Mouse (Mus musculus): ENCODE results near the gene Vamp1. TPM values are rescaled to one million over a fixed set of nuclear protein-coding genes. Genes with fewer than 3 reads are reported as not detected.

Gene Vamp1
- total RNA-seq, 2 experiments from 2014 or later, result 125 to 128 TPM

DNA sequence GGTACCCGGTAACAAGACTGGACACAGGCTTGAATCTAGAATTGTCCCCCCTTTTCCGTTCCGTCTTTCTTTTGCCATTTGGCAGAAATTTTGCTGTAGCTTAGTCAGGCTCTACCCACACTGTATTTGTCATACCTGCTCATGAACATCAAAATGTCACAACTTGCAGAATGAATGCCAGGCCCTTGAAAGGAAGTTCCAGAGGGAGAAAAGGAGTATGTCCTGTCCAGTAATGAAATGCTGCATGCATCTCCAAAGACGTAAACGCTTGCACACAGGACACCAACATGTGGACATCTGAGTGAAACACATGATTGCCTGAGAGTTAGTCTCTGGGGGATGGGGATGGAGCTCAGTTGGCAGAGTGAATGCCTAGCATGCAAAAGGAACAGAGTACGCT, 1.6 kb upstream of the Vamp1 start:
- H3K27ac ChIP-seq, result no peak overlapping the region
- intact Hi-C loops (cut with DNase I), result loop anchor here (2.0 kb wide), 1 partner anchor 21 kb away; no protein-coding TSS in a partner anchor
- TF ChIP-seq CTCF (IDR thresholded peaks at IDR 0.05), result no peak
- H3K4me3 ChIP-seq, result no peak overlapping the region
- peak in 1 of 2 experiments; percentile 10 for DNase-seq (ENCODE audit: extremely low spot score in 1 of 2, low spot score in 2 of 2)

DNA sequence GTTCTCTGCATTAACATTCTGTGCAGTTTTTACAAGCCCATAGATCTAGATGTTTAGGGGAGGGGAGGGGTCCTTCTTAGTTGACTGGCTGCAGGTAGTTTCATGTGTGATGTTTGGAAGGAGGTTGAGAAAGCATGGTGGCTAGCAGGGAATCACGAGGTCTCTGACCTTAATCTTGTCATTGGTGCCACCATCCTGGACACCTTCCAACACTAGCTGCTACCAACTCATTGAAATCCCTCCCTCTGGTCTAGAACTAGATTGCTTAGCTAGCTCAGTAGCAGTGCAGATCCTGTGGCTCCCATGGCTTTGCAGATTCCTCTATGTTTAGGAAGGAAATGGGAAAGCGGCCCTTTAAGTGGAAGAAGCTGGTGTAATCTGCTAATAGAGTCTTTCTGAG, 1.5 kb downstream of the Vamp1 start:
- no peak for TF ChIP-seq CTCF (IDR thresholded peaks at IDR 0.05)
- Histone ChIP-seq H3K27ac (no peak overlapping the region; the same call in 1 of the 2 replicates), H3K4me3 (peak overlapping the region; percentile 95)
- no peak for DNase-seq (ENCODE audit: extremely low spot score in 1 of 2, low spot score in 2 of 2)
- intact Hi-C loops (cut with DNase I), result loop anchor here (5.0 kb wide), 1 partner anchor 1425 kb away; no protein-coding TSS in a partner anchor

DNA sequence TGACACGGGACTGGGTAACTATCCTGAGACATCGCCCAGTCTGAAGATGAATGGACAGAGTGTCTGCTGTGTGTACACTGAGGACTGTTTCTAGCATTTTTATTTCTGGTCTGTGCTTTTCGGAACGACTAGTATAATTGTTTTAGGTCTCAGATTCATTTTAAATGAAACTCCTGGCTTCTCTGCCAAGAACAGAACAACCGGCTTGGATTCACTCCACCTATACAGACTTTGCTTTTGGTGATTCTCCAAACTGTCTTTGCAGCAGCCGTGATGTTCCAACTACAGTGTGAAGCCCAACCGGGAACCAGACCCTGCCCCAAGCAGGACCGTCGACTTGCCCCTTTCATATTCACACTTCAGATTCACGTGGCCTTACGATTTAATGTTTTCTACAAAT, 2.5 kb downstream of the Vamp1 start:
- Histone ChIP-seq H3K4me3 (peak overlapping the region; percentile 3; the same call in 1 of the 2 replicates), H3K27ac (no peak overlapping the region)
- intact Hi-C loops (cut with DNase I), result loop anchor here (5.0 kb wide), 1 partner anchor 1424 kb away; no protein-coding TSS in a partner anchor
- DNase-seq (ENCODE audit: extremely low spot score in 1 of 2, low spot score in 2 of 2), result no peak
- TF ChIP-seq CTCF (IDR thresholded peaks at IDR 0.05), result no peak

DNA sequence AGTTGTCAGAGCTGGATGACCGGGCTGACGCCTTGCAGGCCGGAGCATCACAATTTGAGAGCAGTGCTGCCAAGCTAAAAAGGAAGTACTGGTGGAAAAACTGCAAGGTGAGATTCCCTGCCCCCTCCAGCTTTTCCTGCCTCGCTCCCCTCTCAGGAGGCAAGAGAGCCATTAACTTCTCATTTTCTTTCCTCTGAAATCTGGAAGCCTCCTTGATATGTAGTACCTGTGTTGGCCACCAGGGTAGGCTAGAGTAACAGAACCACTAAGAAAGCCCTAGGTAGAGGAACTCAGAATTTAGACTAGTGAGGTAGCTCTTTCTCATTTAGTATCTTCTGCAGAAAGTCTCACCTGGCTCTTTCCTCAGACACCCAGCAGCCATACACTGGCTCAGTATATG, 3.6 kb downstream of the Vamp1 start:
- intact Hi-C loops (cut with DNase I), result loop anchor here (1.0 to 5.0 kb wide), 2 partner anchors 52 to 1423 kb away; no protein-coding TSS in a partner anchor
- TF ChIP-seq CTCF (IDR thresholded peaks at IDR 0.05), result peak; percentile 90
- DNase-seq (ENCODE audit: extremely low spot score in 1 of 2, low spot score in 2 of 2), result peak; percentile 60 to 64
- Histone ChIP-seq H3K4me3 (no peak overlapping the region), H3K27ac (no peak overlapping the region)

DNA sequence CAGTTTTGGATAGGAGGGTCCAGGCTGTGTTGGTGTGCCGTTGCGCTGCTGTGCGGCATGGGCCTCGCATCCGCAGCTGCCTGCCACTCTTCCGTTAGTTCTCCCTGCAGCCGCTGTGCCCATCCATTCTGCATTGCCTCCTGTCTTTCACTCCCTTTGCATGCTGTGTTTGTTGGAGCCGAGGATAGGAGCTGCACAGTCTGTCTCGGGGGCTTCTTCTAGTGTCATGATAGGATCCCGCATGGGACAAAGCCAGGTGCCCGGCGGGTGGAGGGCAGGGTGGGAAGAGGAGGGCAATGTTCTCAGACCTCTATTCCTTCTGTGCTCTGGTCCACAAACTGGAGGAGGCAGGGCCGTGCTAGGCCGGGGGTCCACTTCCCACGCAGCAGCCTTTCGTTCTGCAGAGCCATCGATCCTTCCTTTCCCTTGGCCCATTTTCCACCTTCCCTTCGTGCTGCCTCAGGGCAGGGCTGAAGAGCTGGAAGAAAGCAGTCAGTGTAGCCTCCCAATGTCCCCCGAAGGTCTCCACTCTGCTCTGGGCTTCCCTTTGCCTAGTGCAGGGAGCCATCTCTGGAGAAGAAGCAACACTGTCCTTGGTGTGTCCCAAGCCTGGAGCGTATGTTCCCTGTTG, 5.9 kb downstream of the Vamp1 start:
- H3K27ac ChIP-seq, result no peak overlapping the region
- DNase-seq (ENCODE audit: extremely low spot score in 1 of 2, low spot score in 2 of 2), result peak in 1 of 2 experiments; percentile 9
- no peak overlapping the region for H3K4me3 ChIP-seq
- intact Hi-C loops (cut with DNase I), result no loop called here
- TF ChIP-seq CTCF (IDR thresholded peaks at IDR 0.05), result no peak

DNA sequence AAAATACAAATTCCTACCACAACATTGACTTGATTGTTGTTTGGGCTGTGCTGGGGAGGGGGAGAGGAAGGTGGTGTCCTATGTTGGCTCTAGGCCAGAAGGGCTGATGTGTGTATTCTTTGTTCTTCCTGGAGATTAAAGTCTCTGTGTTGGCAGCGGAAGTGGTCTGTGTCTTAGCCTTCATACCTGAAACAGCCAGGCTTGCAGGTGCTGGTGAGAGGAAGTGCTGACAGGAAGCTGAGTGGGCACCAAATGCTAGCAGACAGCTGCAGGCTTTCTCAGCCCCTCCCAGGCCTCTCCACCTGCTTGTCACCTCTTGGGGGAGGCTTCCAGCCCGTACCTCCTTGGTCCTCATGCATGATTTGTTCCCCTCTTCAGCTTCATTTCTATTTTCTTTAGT, 6.8 kb downstream of the Vamp1 start:
- Histone ChIP-seq H3K4me3 (no peak overlapping the region), H3K27ac (no peak overlapping the region)
- intact Hi-C loops (cut with DNase I), result no loop called here
- no peak for TF ChIP-seq CTCF (IDR thresholded peaks at IDR 0.05)
- no peak for DNase-seq (ENCODE audit: extremely low spot score in 1 of 2, low spot score in 2 of 2)

DNA sequence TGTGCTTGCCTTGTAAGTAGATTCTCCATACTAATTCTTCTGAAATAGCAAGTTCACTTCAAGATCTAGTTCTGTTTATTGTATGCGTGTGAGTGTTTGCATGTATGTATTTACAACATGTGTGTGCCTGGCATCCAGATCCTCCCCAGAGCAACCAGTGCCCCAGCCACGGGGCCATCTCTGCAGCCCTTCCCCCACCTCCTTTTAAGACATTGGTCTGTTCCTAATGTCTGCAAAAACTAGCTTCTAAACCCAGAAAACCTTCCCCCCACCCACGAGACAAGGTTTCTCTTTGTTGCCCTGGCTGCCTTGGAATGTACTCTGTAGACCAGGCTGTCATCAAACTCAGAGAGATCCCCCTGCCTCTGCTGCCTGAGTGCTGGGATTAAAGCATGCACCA, 7.2 kb downstream of the Vamp1 start:
- Histone ChIP-seq H3K4me3 (no peak overlapping the region), H3K27ac (no peak overlapping the region)
- intact Hi-C loops (cut with DNase I), result no loop called here
- no peak for DNase-seq (ENCODE audit: extremely low spot score in 1 of 2, low spot score in 2 of 2)
- TF ChIP-seq CTCF (IDR thresholded peaks at IDR 0.05), result no peak

DNA sequence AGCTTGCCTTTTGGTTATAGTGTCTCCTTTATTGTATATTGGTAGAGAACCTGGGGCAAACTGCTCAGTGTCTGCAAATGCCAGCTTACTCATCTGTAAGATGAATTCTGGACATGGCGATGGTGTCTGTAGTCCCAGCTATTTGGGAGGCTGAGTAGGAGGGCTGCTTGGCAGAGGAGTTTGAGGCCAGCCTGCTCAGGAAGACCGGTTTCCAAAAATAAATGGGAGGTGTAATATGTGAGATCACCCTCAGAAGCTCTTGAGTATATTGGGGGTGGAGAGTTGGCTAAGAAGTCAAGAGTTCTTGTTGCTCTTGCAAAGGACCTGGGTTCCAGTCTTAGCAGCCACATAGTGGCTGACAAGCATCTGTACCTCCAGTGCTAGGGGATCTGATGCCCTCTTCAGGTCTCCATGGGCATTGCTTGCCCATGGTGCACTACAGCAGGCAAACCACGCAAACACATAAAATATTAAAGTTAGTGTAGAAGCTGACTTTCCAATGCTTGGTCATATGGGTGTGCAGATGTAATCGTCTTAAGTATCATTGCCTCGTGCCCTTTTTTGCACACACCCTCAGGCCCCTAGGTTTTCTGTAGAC, 10.3 kb downstream of the Vamp1 start:
- DNase-seq (ENCODE audit: extremely low spot score in 1 of 2, low spot score in 2 of 2), result peak in 1 of 2 experiments; percentile 53
- intact Hi-C loops (cut with DNase I), result no loop called here

DNA sequence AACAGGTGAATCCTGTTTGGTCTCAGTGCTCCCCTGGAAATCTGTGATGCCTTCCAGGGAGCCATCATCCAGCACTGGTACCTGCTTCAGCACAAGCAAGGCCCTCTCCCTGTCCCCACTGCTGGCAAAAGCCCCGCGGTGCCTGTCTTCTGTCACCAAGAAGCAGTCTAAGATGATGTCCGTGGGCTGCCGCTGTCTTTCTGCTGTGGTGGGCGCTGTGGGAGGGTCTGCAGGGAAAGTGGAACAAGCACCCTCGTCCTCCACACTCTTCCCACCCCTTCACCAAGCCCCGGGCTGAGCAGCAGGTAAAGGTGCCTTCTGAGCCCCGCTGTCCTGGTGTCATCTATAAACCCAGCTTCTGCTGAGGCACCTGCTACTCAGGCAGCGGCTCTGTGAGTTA, 15.2 kb downstream of the Vamp1 start:
- intact Hi-C loops (cut with DNase I), result loop anchor here (5.0 kb wide), 1 partner anchor 37 kb away; no protein-coding TSS in a partner anchor
- H3K27ac ChIP-seq, result no peak overlapping the region
- no peak for TF ChIP-seq CTCF (IDR thresholded peaks at IDR 0.05)
- no peak overlapping the region for H3K4me3 ChIP-seq
- DNase-seq (ENCODE audit: extremely low spot score in 1 of 2, low spot score in 2 of 2), result no peak

More for the DNA sequence above, 10.3 kb downstream of the Vamp1 start:
- no peak overlapping the region for H3K4me3 ChIP-seq
- H3K27ac ChIP-seq, result no peak overlapping the region
- peak; percentile 57 for TF ChIP-seq CTCF (IDR thresholded peaks at IDR 0.05)

DNA sequence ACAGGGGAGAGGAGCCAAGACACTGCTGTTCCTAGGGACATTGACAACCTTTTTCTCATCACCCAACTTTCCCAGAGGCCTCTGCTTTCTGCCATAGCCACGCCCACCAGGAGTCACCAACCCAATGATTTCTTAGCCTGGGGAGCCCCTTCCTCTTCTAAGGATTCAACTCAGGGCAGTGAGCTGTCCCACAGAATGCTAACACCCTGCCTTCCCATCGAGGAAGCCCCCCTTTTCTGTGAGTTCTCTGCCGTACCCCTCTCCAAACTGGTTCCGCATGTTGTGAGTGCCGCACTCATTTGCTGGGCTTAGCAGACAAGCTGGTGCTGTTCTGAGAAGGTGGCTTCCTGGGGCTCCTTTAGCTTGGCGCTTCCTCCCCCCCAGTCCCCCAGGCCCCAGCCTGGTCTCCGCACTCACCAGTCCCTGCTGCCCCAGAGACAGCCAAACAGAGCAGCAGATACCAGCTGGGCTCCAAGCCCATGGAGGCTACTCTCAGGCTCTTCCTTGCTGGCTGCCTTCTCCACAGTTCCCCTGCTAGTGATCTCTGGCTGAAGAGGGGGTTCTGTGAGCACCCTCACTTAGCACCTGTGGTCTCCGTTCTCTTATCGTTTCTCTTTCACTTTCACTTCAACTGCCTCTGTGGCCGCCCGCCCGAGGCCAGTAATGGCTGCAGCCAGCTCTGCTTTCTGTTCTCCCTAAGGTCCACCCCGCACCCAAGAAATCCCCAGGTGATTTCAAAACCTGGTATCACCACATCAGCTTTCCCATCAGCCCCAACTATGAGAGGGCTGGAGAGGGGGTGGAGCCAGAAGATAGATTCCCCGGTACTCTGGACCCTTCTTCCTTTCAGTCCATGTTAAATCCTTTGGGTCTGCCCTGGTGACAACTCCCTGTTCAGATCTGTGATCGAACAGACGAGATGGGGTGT, 16.0 kb downstream of the Vamp1 start, which contains the start of gene Tapbpl:
TSS of gene Tapbpl (minus strand) at position 744 of the 928 bp plus-strand sequence.
- intact Hi-C loops (cut with DNase I), result loop anchor here (5.0 kb wide), 1 partner anchor 36 kb away; no protein-coding TSS in a partner anchor
- DNase-seq (ENCODE audit: extremely low spot score in 1 of 2, low spot score in 2 of 2), result peak in 1 of 2 experiments; percentile 37
- peak within 1 kb of the TSS; percentile 58 for H3K27ac ChIP-seq
- TF ChIP-seq CTCF (IDR thresholded peaks at IDR 0.05), result no peak
- H3K4me3 ChIP-seq, result peak within 1 kb of the TSS; percentile 59

DNA sequence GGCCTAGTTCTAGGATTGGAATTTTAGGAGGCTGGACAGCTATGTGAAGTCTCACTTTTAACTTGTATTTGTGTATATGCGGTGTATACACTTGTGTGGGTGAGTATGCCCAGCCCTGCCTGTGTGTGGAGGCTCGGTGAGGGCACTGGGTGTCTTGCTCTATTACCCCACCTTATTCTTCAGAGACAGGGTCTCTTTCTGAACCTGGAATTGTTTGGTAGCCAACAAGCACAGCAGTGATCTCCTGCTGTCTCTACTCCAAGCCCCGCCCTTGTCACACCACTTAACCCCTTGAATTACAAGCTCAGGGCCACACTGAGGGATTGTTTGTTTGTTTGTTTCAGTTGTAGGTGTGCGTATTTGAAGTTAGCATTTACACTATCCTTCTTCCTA, 16.7 kb downstream of the Vamp1 start:
- peak overlapping the region; percentile 58 for H3K27ac ChIP-seq
- TF ChIP-seq CTCF (IDR thresholded peaks at IDR 0.05), result no peak
- H3K4me3 ChIP-seq, result peak overlapping the region; percentile 59
- DNase-seq (ENCODE audit: extremely low spot score in 1 of 2, low spot score in 2 of 2), result no peak
- intact Hi-C loops (cut with DNase I), result loop anchor here (5.0 kb wide), 1 partner anchor 35 kb away; no protein-coding TSS in a partner anchor
